Mouse (Mus musculus) lung, adult 2 months (tissue): ENCODE results near the gene 4930579F01Rik.

Experiments
- CTCF ChIP-seq: fragments of 200-500 bp; IDR thresholded peaks from 2 replicates; pipeline ENCODE4 v1.5.1; 2011; ENCODE audit warnings: mild to moderate bottlenecking, low read length, control low read depth; ENCODE audit not compliant: insufficient read depth
- POLR2A ChIP-seq: fragments of 200-500 bp; IDR thresholded peaks from 2 replicates; pipeline ENCODE4 v1.6.1; 2011; ENCODE audit warnings: low read depth, mild to moderate bottlenecking, control low read depth, low read length, borderline replicate concordance; ENCODE audit errors: extremely low read depth

- TF ChIP-seq CTCF: no peak
- no peak for TF ChIP-seq POLR2A
Measured at GRCm38 (mm10) chr3:138227082-138227481, 33.5 kb upstream of the 4930579F01Rik start.
